Mouse (Mus musculus) G1E (cell line): ENCODE measurements around the gene Stam. TPM values are rescaled to one million over a fixed set of nuclear protein-coding genes. Genes with fewer than 3 reads are reported as not detected.

Source experiments
- ATAC-seq: 2 replicates; pipeline ENCODE4 v1.8.0; 2016; ENCODE audit warnings: mild to moderate bottlenecking; ENCODE audit not compliant: insufficient number of reproducible peaks, poor library complexity, low FRiP score, severe bottlenecking; ENCODE audit errors: extremely low read depth
- DNase-seq: peaks from one replicate; pipeline ENCODE4 v3.0.0; 2012; ENCODE audit warnings: low spot score
- H3K27me3 ChIP-seq: 2 replicates; pipeline ENCODE4 v1.6.1; 2012; ENCODE audit warnings: mild to moderate bottlenecking, low read length, inconsistent platforms; ENCODE audit not compliant: insufficient read depth
- H3K36me3 ChIP-seq: replicated peaks from 2 replicates; pipeline ENCODE3; 2012; ENCODE audit warnings: mild to moderate bottlenecking, inconsistent platforms
- H3K4me1 ChIP-seq: 2 replicates; pipeline ENCODE4 v1.6.1; 2012; ENCODE audit warnings: low read depth, low read length, inconsistent platforms, mixed read lengths; ENCODE audit not compliant: insufficient read depth
- H3K4me3 ChIP-seq: 2 replicates; pipeline ENCODE4 v1.5.1; 2012; ENCODE audit warnings: low read depth, mild to moderate bottlenecking, inconsistent platforms, low read length, moderate library complexity, mixed read lengths
- H3K9me3 ChIP-seq: replicated peaks from 2 replicates; pipeline ENCODE4 v1.6.1; 2012; ENCODE audit warnings: inconsistent platforms
- CTCF ChIP-seq: IDR thresholded peaks from 2 replicates; pipeline ENCODE4 v1.5.1; 2012; ENCODE audit warnings: low read depth, low read length, inconsistent platforms, mixed read lengths
- GATA1 ChIP-seq: IDR thresholded peaks from 2 replicates; pipeline ENCODE4 v1.6.1; 2012; ENCODE audit warnings: borderline replicate concordance, low read length, inconsistent platforms, mixed read lengths
- GATA2 ChIP-seq: IDR thresholded peaks from 2 replicates; pipeline ENCODE4 v1.6.1; 2012; ENCODE audit warnings: low read depth, low read length, inconsistent platforms, borderline replicate concordance
- POLR2AphosphoS5 ChIP-seq: IDR thresholded peaks from 2 replicates; pipeline ENCODE4 v1.6.1; 2012; ENCODE audit warnings: low read depth, low read length, inconsistent platforms; ENCODE audit not compliant: insufficient replicate concordance
- TAL1 ChIP-seq: conservative IDR thresholded peaks from 2 replicates; pipeline ENCODE4 v1.6.1; 2012; ENCODE audit warnings: low read depth, low read length, inconsistent platforms, mixed read lengths
- polyA plus RNA-seq: library from polyadenylated mRNA; stranded (reverse); fragments of >175 nt; gene quantifications from 2 replicates; pipeline ENCODE4 v1.2.3, GENCODE M21; 2012
- total RNA-seq, 2 experiments: library from RNA; stranded (forward) in 1 of 2; stranded (reverse) in 1 of 2; fragments of 200-1000 nt in 1 of 2; fragments of >200 nt in 1 of 2; fragmentation: Nextera tagmentation in 1 of 2; gene quantifications; 2 replicates each; pipeline ENCODE4 v1.2.3; 2014 to 2017

The Stam gene
- total and polyA plus RNA-seq, 3 experiments = 21.4 to 51.2 (median 33.3) TPM

- no peak for ATAC-seq
- no peaks in the 10 kb centered on the region for H3K4me1 ChIP-seq
- H3K4me3 ChIP-seq = no peak overlapping the region
- no peaks in the 10 kb centered on the region for H3K9me3 ChIP-seq
- TF ChIP-seq TAL1 (no peak), GATA2 (no peak), CTCF (no peak), GATA1 (no peak), POLR2AphosphoS5 (no peak)
- no peaks in the 10 kb centered on the region for H3K27me3 ChIP-seq
- peaks cover 27% of the 10 kb centered on the region for H3K36me3 ChIP-seq
- no peak for DNase-seq
Observed at GRCm38 (mm10) chr2:14103924-14104323, 30.0 kb downstream of the Stam start.

- TF ChIP-seq GATA2 (no peak), CTCF (no peak), GATA1 (no peak), TAL1 (no peak), POLR2AphosphoS5 (no peak)
- DNase-seq (no peak), ATAC-seq (no peak)
- peaks cover 30% of the 10 kb centered on the region for H3K36me3 ChIP-seq
- no peaks in the 10 kb centered on the region for H3K9me3 ChIP-seq
- H3K4me1 ChIP-seq = no peaks in the 10 kb centered on the region
- H3K27me3 ChIP-seq = no peaks in the 10 kb centered on the region
- H3K4me3 ChIP-seq = no peak overlapping the region
Observed at GRCm38 (mm10) chr2:14107673-14108072, 33.8 kb downstream of the Stam start.

GRCm38 (mm10) chr2:14126387-14126786 lies 52.5 kb downstream of the Stam start:
- no peak for DNase-seq
- H3K9me3 ChIP-seq = no peaks in the 10 kb centered on the region
- no peaks in the 10 kb centered on the region for H3K4me1 ChIP-seq
- peaks cover 45% of the 10 kb centered on the region for H3K36me3 ChIP-seq
- no peak overlapping the region for H3K4me3 ChIP-seq
- no peaks in the 10 kb centered on the region for H3K27me3 ChIP-seq
- TF ChIP-seq POLR2AphosphoS5 (no peak), GATA2 (no peak), CTCF (no peak), GATA1 (no peak), TAL1 (no peak)
- peak; percentile 45; the same call in 1 of the 2 replicates for ATAC-seq

- DNase-seq = no peak
- no peaks in the 10 kb centered on the region for H3K27me3 ChIP-seq
- H3K9me3 ChIP-seq = no peaks in the 10 kb centered on the region
- no peak overlapping the region for H3K4me3 ChIP-seq
- TF ChIP-seq CTCF = no peak
- TF ChIP-seq GATA1 = no peak
- TF ChIP-seq POLR2AphosphoS5 = no peak
- TF ChIP-seq TAL1 = no peak
- TF ChIP-seq GATA2 = no peak
- H3K36me3 ChIP-seq = peaks cover 54% of the 10 kb centered on the region
- no peak for ATAC-seq
- no peaks in the 10 kb centered on the region for H3K4me1 ChIP-seq
Observed at GRCm38 (mm10) chr2:14127629-14128028, 53.7 kb downstream of the Stam start.

- no peaks in the 10 kb centered on the region for H3K9me3 ChIP-seq
- no peak for DNase-seq
- H3K4me3 ChIP-seq = no peak overlapping the region
- ATAC-seq = peak; percentile 55; the same call in 1 of the 2 replicates
- TF ChIP-seq GATA2 (no peak), GATA1 (no peak), CTCF (no peak), POLR2AphosphoS5 (no peak), TAL1 (no peak)
- peaks cover 63% of the 10 kb centered on the region for H3K36me3 ChIP-seq
- no peaks in the 10 kb centered on the region for H3K4me1 ChIP-seq
- H3K27me3 ChIP-seq = no peaks in the 10 kb centered on the region
Observed at GRCm38 (mm10) chr2:14130641-14131339, 56.9 kb downstream of the Stam start.

- H3K4me3 ChIP-seq = no peak overlapping the region
- H3K27me3 ChIP-seq = no peaks in the 10 kb centered on the region
- TF ChIP-seq CTCF = no peak
- no peak for TF ChIP-seq GATA1
- no peak for TF ChIP-seq TAL1
- no peak for TF ChIP-seq POLR2AphosphoS5
- no peak for TF ChIP-seq GATA2
- no peaks in the 10 kb centered on the region for H3K4me1 ChIP-seq
- H3K36me3 ChIP-seq = peaks cover 62% of the 10 kb centered on the region
- H3K9me3 ChIP-seq = no peaks in the 10 kb centered on the region
- DNase-seq = no peak
- no peak for ATAC-seq
Observed at GRCm38 (mm10) chr2:14132468-14133326, 58.8 kb downstream of the Stam start.
